Mouse (Mus musculus): ENCODE measurements around the gene N4bp2.

DNA sequence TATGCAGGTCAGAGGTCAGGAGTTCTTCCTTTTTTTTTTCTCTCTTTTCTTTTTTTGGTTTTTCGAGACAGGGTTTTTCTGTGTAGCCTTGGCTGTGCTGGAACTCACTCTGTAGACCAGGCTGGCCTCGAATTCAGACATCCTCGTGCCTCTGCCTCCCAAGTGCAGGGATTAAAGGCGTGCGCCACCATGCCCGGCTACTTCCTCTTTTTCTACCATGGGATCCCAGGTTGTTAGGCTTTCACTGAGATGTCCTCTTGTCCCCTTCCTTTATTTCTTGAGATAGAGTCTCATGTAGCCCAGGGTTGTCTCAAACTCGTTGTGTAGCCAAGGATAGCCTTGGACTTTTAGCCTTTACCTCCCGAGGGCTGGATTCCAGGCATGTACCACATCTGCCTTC lies 83.2 kb downstream of the N4bp2 start:
- TF ChIP-seq GATA1 (IDR thresholded peaks at IDR 0.05; ENCODE audit: low read length) (no peak), TAL1 (IDR thresholded peaks at IDR 0.05; ENCODE audit: low read length) (no peak)
